Mouse (Mus musculus) urinary bladder, postnatal 25 days (tissue): ENCODE measurements around the gene Btbd35f15.
"Not testable (repeated sequence)": the region's sequence is repeated elsewhere in the genome, so short reads cannot be mapped to it uniquely, and the experiment has no call there.

Source experiments
- DNase-seq: peaks from one replicate; pipeline ENCODE4 v3.0.0; 2022; ENCODE audit warnings: low spot score

The Btbd35f15 gene

DNA sequence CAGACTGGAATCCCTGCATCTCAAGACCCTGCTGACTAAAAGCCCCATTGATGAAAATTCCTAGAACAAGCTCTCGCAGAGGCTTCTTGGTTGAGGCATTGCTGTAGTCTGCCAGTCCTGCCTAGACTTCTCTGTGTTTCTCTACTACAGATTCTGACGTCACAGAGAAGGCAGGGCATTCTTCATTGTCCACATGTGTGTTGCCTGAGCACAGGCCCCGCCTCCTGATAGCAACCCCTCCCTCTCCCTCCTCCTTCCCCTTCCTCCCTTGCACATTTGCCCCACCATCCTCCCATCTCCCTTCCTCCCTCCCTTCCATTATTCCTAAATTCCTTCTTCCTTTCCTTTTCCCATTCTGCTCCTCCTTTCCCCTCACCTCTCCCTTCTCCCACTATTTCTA is at the start of gene Btbd35f15:
TSS of gene Btbd35f15 (minus strand) at position 101 of the 400 bp plus-strand sequence.
- DNase-seq, result not testable (repeated sequence)
